Mouse (Mus musculus): ENCODE data around the gene Gm28047. TPM values are rescaled to one million over a fixed set of nuclear protein-coding genes. Genes with fewer than 3 reads are reported as not detected.
"Not testable (repeated sequence)": the region's sequence is repeated elsewhere in the genome, so short reads cannot be mapped to it uniquely, and the experiment has no call there.

Gm28047 gene
- polyA plus RNA-seq, 1 experiment: 0.68 TPM

GRCm38 (mm10) chr15:102669571-102669970 is 44.7 kb upstream of the Gm28047 start:
- Histone ChIP-seq H3K4me3 (ENCODE audit: control insufficient read depth, low read depth, low read length) (no peak overlapping the region), H3K36me3 (ENCODE audit: control insufficient read depth, insufficient read depth, low read length) (no peaks in the 10 kb centered on the region), H3K27me3 (ENCODE audit: control insufficient read depth, insufficient read depth, low read length) (no peaks in the 10 kb centered on the region), H3K27ac (ENCODE audit: control insufficient read depth, insufficient read depth, low read depth, low read length) (no peak overlapping the region), H3K4me1 (ENCODE audit: control insufficient read depth, insufficient read depth, low read length) (peaks cover 18% of the 10 kb centered on the region)
- TF ChIP-seq CTCF (IDR thresholded peaks at IDR 0.05; ENCODE audit: control insufficient read depth, insufficient read depth, insufficient replicate concordance, low read depth, low read length) (no peak), POLR2A (IDR thresholded peaks at IDR 0.05; ENCODE audit: control insufficient read depth, low read depth, low read length) (no peak)

GRCm38 (mm10) chr15:102665494-102665893 is 40.6 kb upstream of the Gm28047 start:
- Histone ChIP-seq H3K27ac (ENCODE audit: control insufficient read depth, insufficient read depth, low read depth, low read length) (no peak overlapping the region), H3K4me1 (ENCODE audit: control insufficient read depth, insufficient read depth, low read length) (peaks cover 2% of the 10 kb centered on the region), H3K36me3 (ENCODE audit: control insufficient read depth, insufficient read depth, low read length) (no peaks in the 10 kb centered on the region), H3K27me3 (ENCODE audit: control insufficient read depth, insufficient read depth, low read length) (no peaks in the 10 kb centered on the region), H3K4me3 (ENCODE audit: control insufficient read depth, low read depth, low read length) (no peak overlapping the region)
- no peak for TF ChIP-seq POLR2A (IDR thresholded peaks at IDR 0.05; ENCODE audit: control insufficient read depth, low read depth, low read length)
- TF ChIP-seq CTCF (IDR thresholded peaks at IDR 0.05; ENCODE audit: control insufficient read depth, insufficient read depth, insufficient replicate concordance, low read depth, low read length): peak; percentile 20; the same call in 1 of the 2 replicates

DNA sequence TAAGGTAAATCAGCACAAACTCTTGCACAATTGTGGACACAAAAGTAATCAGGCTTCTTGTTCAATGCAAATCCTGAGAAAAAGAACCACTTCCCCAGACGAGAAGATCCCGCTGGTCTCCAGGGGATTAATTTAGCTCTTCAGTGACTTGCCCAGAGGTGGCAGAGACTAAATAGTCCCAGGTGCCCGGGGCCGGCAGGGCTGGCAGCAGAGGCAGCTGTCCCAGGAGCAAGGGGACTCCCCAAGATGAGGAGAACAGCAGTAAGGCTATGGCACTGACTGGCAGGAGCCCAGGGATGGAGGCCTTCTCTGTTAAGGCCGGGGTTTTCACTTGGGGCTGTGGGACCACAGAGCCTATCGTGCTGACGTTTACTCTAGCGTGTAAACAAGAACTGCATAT is 39.0 kb upstream of the Gm28047 start:
- H3K27me3 ChIP-seq (ENCODE audit: control insufficient read depth, insufficient read depth, low read length): no peaks in the 10 kb centered on the region
- H3K4me3 ChIP-seq (ENCODE audit: control insufficient read depth, low read depth, low read length): no peak overlapping the region
- no peaks in the 10 kb centered on the region for H3K36me3 ChIP-seq (ENCODE audit: control insufficient read depth, insufficient read depth, low read length)
- TF ChIP-seq POLR2A (IDR thresholded peaks at IDR 0.05; ENCODE audit: control insufficient read depth, low read depth, low read length) (no peak), CTCF (IDR thresholded peaks at IDR 0.05; ENCODE audit: control insufficient read depth, insufficient read depth, insufficient replicate concordance, low read depth, low read length) (no peak)
- no peak overlapping the region for H3K27ac ChIP-seq (ENCODE audit: control insufficient read depth, insufficient read depth, low read depth, low read length)
- H3K4me1 ChIP-seq (ENCODE audit: control insufficient read depth, insufficient read depth, low read length): no peaks in the 10 kb centered on the region

DNA sequence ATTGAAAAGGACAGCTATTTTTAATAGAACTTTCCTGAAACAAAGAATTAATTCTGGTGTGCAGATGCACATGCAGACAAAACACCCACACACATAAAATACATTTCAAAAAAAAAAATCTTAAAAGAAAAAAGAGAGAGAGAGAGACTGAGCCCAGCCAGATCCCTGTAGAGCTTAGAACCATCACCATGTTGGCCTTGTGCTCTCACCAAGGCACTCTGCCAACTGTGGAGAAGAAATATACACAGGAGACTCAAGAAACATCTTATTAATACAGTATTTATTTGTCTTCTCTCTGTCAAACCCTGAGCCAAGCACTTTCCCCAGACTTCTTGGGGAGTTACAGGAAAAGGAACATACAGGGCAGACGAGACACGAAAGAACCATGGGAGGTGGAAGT is 37.7 kb upstream of the Gm28047 start:
- not testable (repeated sequence) for H3K27me3 ChIP-seq (ENCODE audit: control insufficient read depth, insufficient read depth, low read length); H3K4me3 ChIP-seq (ENCODE audit: control insufficient read depth, low read depth, low read length); H3K27ac ChIP-seq (ENCODE audit: control insufficient read depth, insufficient read depth, low read depth, low read length); H3K36me3 ChIP-seq (ENCODE audit: control insufficient read depth, insufficient read depth, low read length); H3K4me1 ChIP-seq (ENCODE audit: control insufficient read depth, insufficient read depth, low read length)

- Histone ChIP-seq H3K27ac (ENCODE audit: control insufficient read depth, insufficient read depth, low read depth, low read length) (no peak overlapping the region), H3K4me1 (ENCODE audit: control insufficient read depth, insufficient read depth, low read length) (no peaks in the 10 kb centered on the region)
- TF ChIP-seq CTCF (IDR thresholded peaks at IDR 0.05; ENCODE audit: control insufficient read depth, insufficient read depth, insufficient replicate concordance, low read depth, low read length) (no peak), POLR2A (IDR thresholded peaks at IDR 0.05; ENCODE audit: control insufficient read depth, low read depth, low read length) (no peak)
Measured at GRCm38 (mm10) chr15:102657926-102658381, 33.1 kb upstream of the Gm28047 start.

GRCm38 (mm10) chr15:102656658-102657057 is 31.8 kb upstream of the Gm28047 start:
- Histone ChIP-seq H3K27me3 (ENCODE audit: control insufficient read depth, insufficient read depth, low read length) (no peaks in the 10 kb centered on the region), H3K4me1 (ENCODE audit: control insufficient read depth, insufficient read depth, low read length) (no peaks in the 10 kb centered on the region), H3K4me3 (ENCODE audit: control insufficient read depth, low read depth, low read length) (no peak overlapping the region), H3K36me3 (ENCODE audit: control insufficient read depth, insufficient read depth, low read length) (no peaks in the 10 kb centered on the region), H3K27ac (ENCODE audit: control insufficient read depth, insufficient read depth, low read depth, low read length) (peak overlapping the region; percentile 70; the same call in 1 of the 2 replicates)
- TF ChIP-seq CTCF (IDR thresholded peaks at IDR 0.05; ENCODE audit: control insufficient read depth, insufficient read depth, insufficient replicate concordance, low read depth, low read length) (no peak), POLR2A (IDR thresholded peaks at IDR 0.05; ENCODE audit: control insufficient read depth, low read depth, low read length) (no peak)

More at GRCm38 (mm10) chr15:102657926-102658381, 33.1 kb upstream of the Gm28047 start:
- Histone ChIP-seq H3K27me3 (ENCODE audit: control insufficient read depth, insufficient read depth, low read length) (no peaks in the 10 kb centered on the region), H3K4me3 (ENCODE audit: control insufficient read depth, low read depth, low read length) (no peak overlapping the region), H3K36me3 (ENCODE audit: control insufficient read depth, insufficient read depth, low read length) (no peaks in the 10 kb centered on the region)

- H3K27ac ChIP-seq (ENCODE audit: control insufficient read depth, insufficient read depth, low read depth, low read length); H3K27me3 ChIP-seq (ENCODE audit: control insufficient read depth, insufficient read depth, low read length); H3K4me3 ChIP-seq (ENCODE audit: control insufficient read depth, low read depth, low read length); H3K36me3 ChIP-seq (ENCODE audit: control insufficient read depth, insufficient read depth, low read length); H3K4me1 ChIP-seq (ENCODE audit: control insufficient read depth, insufficient read depth, low read length): not testable (repeated sequence)
Measured at GRCm38 (mm10) chr15:102651928-102652660, 27.2 kb upstream of the Gm28047 start.

DNA sequence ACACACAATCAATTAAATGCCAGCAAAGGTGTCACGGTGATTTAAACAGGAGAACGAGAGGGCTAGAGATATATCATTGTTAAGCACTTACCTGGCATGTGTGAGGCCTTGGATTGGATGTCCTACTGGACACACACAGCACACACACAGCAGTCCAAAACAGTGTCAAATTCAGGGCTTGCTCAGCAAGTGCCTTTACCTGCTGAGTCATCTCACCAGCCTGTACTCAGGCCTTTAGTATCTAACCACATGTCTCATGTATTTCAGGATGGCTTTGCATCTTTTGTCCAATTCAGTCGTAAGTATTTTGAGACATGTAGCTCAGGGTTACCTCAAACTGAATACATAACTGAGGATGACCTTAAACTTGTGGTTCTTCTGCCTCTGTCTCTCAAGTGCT is 26.2 kb upstream of the Gm28047 start:
- H3K27ac ChIP-seq (ENCODE audit: control insufficient read depth, insufficient read depth, low read depth, low read length): no peak overlapping the region
- H3K4me3 ChIP-seq (ENCODE audit: control insufficient read depth, low read depth, low read length): no peak overlapping the region
- no peaks in the 10 kb centered on the region for H3K36me3 ChIP-seq (ENCODE audit: control insufficient read depth, insufficient read depth, low read length)
- no peaks in the 10 kb centered on the region for H3K27me3 ChIP-seq (ENCODE audit: control insufficient read depth, insufficient read depth, low read length)
- no peak for TF ChIP-seq CTCF (IDR thresholded peaks at IDR 0.05; ENCODE audit: control insufficient read depth, insufficient read depth, insufficient replicate concordance, low read depth, low read length)
- TF ChIP-seq POLR2A (IDR thresholded peaks at IDR 0.05; ENCODE audit: control insufficient read depth, low read depth, low read length): no peak
- H3K4me1 ChIP-seq (ENCODE audit: control insufficient read depth, insufficient read depth, low read length): no peaks in the 10 kb centered on the region

Data from testis, adult 2 months (tissue).